Mouse (Mus musculus): Measurements from ENCODE around the gene Ppp1r35.

Ppp1r35 gene

GRCm38 (mm10) chr5:137751988-137752387 lies 26.7 kb upstream of the Ppp1r35 start:
- DNase-seq = no peak

GRCm38 (mm10) chr5:137753111-137753832 lies 25.4 kb upstream of the Ppp1r35 start:
- DNase-seq = no peak

DNA sequence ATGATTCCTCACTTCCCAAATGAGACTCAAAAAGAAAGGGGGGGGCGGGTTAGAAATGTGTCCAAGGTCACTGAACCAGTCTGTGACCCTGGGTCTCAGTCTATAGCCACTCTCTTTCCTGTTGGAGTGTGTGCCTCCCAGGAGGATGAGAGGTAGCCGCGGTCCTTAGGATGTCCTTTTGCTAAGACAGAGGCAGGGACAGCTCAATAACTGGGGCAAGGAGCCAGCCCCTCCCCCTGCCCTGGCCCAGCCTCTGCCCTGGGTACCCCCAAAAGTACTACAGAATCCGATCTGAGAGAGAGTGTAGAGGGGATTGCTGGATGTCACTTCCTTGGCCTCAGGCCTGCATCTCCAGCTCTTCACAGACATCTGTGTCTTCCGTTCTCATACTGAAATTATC lies 23.2 kb upstream of the Ppp1r35 start:
- DNase-seq = no peak

- DNase-seq = no peak
Observed at GRCm38 (mm10) chr5:137756106-137756505, 22.5 kb upstream of the Ppp1r35 start.

- peak; percentile 87 for DNase-seq
Observed at GRCm38 (mm10) chr5:137756882-137757661, 21.6 kb upstream of the Ppp1r35 start.

DNA sequence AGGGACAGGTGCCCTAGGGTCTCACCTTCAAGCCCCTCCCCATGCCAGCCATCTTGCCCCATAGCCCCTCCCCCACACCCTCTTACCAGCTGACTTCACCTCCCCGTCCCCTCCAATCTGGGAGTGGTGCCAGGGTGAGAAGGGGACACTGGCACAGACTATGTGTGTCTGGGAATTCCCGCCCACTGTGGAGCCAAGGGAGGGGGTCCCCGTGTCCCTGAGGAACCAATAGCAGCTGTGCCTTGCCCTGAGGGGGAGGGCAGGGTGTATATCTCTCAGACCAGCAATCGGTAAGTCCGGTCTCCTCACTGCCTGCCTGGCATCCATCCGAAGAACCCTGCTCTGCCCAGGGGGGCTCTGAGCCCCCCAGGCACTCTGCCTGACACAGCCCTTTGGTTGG lies 20.8 kb upstream of the Ppp1r35 start:
- DNase-seq = no peak

DNA sequence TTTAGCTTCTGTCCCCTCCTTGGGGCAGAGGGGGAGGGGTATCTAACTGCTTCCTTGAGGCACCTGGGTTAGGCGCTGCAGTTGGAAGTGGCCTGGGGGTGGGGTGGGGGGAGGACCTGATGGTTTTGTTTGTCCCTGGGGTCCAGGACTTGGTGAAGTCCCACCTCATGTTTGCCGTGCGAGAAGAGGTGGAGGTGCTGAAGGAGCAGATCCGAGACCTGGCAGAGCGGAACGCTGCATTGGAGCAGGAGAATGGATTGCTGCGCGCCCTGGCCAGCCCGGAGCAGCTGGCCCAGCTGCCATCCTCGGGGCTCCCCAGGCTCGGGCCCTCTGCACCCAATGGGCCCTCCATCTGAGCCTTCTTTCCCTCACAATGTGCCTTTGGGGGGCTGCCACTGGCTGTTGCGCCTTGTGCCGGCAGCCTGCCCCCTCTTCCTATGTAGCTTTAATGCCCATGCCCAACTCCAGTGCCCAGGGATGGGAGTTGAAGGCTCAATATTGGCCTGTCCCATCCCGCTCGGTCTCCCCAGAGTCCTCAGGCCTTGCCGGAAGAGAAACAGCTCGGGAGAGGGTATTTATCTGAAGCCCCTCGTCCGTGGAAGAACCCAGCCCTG lies 19.6 kb upstream of the Ppp1r35 start:
- DNase-seq = no peak

GRCm38 (mm10) chr5:137759971-137760412 lies 18.7 kb upstream of the Ppp1r35 start:
- DNase-seq = peak; percentile 87

- no peak for DNase-seq
Observed at GRCm38 (mm10) chr5:137764609-137765340, 13.9 kb upstream of the Ppp1r35 start.

GRCm38 (mm10) chr5:137766270-137766669 lies 12.4 kb upstream of the Ppp1r35 start:
- no peak for DNase-seq

DNA sequence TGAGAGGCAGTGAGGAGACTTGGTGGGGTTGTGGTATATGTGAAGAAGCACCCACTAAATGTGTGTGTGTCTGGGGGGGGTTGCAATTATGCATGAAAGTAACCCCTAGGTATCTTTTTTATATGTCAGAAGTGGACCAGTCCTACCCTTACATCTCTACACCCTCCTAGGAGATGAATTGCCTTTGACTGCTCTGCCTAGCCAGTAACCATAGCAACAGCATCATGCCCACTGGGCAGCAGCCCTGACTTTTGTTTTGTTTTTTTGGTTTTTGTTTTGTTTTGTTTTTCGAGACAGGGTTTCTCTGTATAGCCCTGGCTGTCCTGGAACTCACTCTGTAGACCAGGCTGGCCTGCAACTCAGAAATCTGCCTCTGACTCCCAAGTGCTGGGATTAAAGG lies 10.2 kb upstream of the Ppp1r35 start:
- no peak for DNase-seq

DNA sequence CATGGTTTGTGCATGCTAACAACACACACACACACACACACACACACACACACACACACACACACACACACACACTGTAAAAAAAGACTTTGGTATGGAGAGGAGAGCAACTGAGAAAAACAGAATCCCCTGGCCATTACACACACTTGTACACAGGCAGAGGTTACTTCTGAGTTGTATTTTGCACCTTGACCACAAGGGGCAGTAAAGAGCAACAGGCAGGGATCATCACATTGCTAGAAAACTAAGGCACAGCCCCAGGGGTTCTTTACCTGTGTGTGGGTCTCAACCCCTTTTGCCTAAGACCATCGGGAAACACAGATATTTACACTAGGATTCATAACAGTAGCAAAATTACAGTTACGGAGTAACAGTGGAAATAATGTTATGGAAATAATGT lies 7.9 kb upstream of the Ppp1r35 start:
- peak; percentile 60 for DNase-seq

DNA sequence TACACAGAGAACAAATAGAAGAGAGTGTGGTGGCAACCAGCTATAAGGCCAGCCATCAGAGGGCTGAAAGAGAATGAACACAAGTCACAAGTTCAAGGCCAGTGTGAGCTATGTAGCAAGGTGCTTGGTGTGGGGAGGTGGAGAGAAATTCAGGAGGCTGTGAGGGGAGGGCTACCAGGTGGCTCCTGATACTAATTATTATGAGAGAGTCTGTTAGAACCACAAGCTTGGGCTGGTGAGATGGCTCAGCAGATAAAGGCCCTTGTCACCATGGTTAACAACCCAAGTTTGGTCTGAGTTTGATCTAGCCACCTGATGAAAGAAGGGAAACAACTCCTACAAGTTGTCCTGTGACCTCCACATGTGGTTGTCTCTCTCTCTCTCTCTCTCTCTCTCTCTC lies 5.9 kb upstream of the Ppp1r35 start:
- DNase-seq = no peak

- no peak for DNase-seq
Observed at GRCm38 (mm10) chr5:137775587-137776290, 2.9 kb upstream of the Ppp1r35 start.

DNA sequence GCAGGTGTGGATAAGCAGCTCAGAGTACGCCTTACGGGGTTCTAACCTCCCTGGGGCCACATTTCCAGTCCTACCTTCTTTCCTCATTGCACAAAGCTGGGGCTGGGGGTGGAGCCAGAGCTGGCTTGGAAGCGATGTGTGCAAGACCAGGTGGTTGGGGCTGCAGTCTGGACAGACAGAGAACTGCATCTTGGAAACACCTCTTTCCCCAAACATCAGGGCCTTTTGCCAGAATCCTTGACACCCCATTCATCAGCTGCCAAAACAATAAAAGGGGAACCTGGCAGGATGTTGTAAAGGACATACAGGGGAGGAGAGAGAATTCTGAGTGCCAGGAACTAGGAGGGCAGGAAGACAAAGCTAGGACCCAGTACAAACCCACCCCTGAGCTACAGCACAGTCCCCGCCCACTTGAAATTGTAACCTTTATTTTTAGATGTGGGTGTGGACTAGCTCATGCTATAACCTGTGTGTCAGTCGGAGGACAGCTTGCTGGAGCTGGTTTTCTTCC lies 2.2 kb upstream of the Ppp1r35 start:
- DNase-seq = peak; percentile 51

DNA sequence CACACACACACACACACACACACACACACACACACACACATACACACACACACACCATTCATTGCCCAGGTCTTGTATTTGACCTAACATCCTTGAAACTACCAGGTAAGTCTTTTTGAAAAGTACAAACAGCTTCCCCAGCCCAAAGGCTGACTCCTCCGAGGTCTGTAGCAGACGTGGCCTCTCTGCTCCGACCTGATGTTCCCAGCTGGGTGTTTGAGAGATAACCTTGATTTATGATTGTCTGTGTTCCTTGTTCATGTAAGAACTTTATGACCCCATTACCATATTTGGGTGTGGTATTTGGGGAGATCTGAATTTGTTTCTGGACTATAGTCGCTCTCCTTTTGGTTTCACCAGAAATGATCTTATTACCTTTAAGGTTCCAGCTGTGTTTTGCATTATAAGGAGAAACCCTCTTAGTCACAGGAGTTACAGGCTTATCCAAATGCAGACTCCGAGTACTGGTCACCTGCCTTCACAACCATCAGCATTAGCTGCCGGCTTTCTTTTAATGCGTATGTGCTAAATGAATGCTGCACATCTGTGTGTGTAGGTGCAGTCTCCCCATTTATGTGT lies 1.3 kb upstream of the Ppp1r35 start:
- no peak for DNase-seq

- peak; percentile 48 for DNase-seq
Observed at GRCm38 (mm10) chr5:137779053-137779933, 644 bp downstream of the Ppp1r35 start.

GRCm38 (mm10) chr5:137781661-137782060 lies 3.0 kb downstream of the Ppp1r35 start:
- DNase-seq = no peak

DNA sequence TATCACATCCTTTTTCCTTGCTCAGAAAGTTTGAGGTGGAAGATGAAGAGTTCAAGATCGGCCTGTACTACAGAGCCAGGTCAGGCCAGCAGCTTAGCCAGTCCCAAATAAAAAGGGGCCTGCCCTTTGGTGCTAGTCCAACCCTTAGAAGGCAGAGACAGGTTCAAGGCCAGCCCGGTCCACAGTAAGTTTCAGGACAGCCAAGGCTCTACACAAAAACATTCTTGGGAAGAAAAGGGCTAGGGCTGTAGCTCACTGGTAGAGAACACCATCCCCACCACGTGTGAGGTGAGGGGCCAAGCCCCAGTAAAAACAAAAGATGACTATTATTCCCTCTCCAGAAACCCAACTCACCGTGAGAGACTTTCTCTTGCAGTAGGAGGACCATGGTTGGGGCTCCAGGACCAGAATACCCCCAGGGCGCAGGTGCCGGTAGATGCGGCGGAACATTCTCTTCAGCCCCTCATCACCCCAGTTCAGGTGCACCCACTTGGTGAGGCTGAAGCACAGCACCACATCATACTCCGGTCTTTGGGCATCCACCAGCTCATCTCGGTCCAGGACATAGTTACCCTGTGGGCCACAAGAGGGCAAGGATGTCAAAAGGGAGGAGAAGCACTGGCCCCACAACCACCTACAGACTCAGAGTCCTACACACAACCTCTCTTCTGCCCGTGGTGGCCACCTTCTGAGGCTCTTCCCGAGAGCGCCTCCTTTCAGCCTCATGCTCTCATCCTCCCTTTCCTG lies 4.3 kb downstream of the Ppp1r35 start:
- no peak for DNase-seq

GRCm38 (mm10) chr5:137783901-137784540 lies 5.4 kb downstream of the Ppp1r35 start:
- no peak for DNase-seq
